Mouse (Mus musculus) stomach, postnatal 0 days (tissue): ENCODE measurements around the gene Ide. TPM values are rescaled to one million over a fixed set of nuclear protein-coding genes. Genes with fewer than 3 reads are reported as not detected.

ENCODE experiments used
- ATAC-seq: fragments of 200-750 bp; cut with Nextera tagmentation; 2 replicates; pipeline ENCODE4 v1.8.0; 2017; ENCODE audit not compliant: low FRiP score, low TSS enrichment
- DNase-seq: peaks from one replicate; pipeline ENCODE4 v3.0.0-alpha.2; 2016; ENCODE audit warnings: low spot score
- H3K27ac ChIP-seq: fragments of 300-500 bp; sonication (generic); replicated peaks from 2 replicates; pipeline ENCODE4 v1.5.1; 2014; ENCODE audit warnings: mild to moderate bottlenecking, control low read depth
- H3K27me3 ChIP-seq: fragments of 300-500 bp; sonication (generic); 2 replicates; pipeline ENCODE4 v1.6.1; 2014; ENCODE audit warnings: low read length; ENCODE audit not compliant: control insufficient read depth, insufficient read depth
- H3K36me3 ChIP-seq: fragments of 300-500 bp; sonication (generic); 2 replicates; pipeline ENCODE4 v1.6.1; 2014; ENCODE audit warnings: low read length, mixed read lengths; ENCODE audit not compliant: control insufficient read depth, insufficient read depth
- H3K4me1 ChIP-seq: fragments of 300-500 bp; sonication (generic); replicated peaks from 2 replicates; pipeline ENCODE4 v1.6.1; 2014; ENCODE audit warnings: antibody characterized with exemption; ENCODE audit not compliant: control insufficient read depth, insufficient read depth
- H3K4me2 ChIP-seq: fragments of 300-500 bp; sonication (generic); replicated peaks from 2 replicates; pipeline ENCODE4 v1.6.1; 2014; ENCODE audit warnings: low read depth, mild to moderate bottlenecking, control low read depth, moderate library complexity
- H3K4me3 ChIP-seq: fragments of 300-500 bp; sonication (generic); 2 replicates; pipeline ENCODE4 v1.5.1; 2014; ENCODE audit warnings: low read depth, low read length, control low read depth
- H3K9ac ChIP-seq: fragments of 300-500 bp; sonication (generic); 2 replicates; pipeline ENCODE4 v1.6.1; 2014; ENCODE audit warnings: mild to moderate bottlenecking, low read length, control low read depth, mixed read lengths
- H3K9me3 ChIP-seq: fragments of 300-500 bp; sonication (generic); 2 replicates; pipeline ENCODE4 v1.6.1; 2016; ENCODE audit warnings: low read length; ENCODE audit not compliant: control insufficient read depth
- CTCF ChIP-seq: IDR thresholded peaks from 2 replicates; pipeline ENCODE4 v1.5.1; 2016; ENCODE audit warnings: antibody characterized with exemption, low read depth, mild to moderate bottlenecking, moderate library complexity
- EP300 ChIP-seq: optimal IDR thresholded peaks from 2 replicates; pipeline ENCODE3; 2016; ENCODE audit warnings: antibody characterized with exemption
- WGBS: fragments of 180-500 bp; shearing (Covaris S2); extraction: QIAGEN DNeasy Blood & Tissue Kit; methylation state at CpG from one replicate; pipeline ENCODE4 v1.1.7; 2014; 5-methylcytosine and 5-hydroxymethylcytosine counted together
- polyA plus RNA-seq: library from polyadenylated mRNA; unstranded; fragments of >200 nt; fragmentation: Nextera tagmentation; extraction: Ambion mirVana; gene quantifications from 2 replicates; pipeline ENCODE4 v1.2.1, GENCODE M21; 2015

Ide gene
- polyA plus RNA-seq, 1 experiment from 2014 or later, result 213 TPM

DNA sequence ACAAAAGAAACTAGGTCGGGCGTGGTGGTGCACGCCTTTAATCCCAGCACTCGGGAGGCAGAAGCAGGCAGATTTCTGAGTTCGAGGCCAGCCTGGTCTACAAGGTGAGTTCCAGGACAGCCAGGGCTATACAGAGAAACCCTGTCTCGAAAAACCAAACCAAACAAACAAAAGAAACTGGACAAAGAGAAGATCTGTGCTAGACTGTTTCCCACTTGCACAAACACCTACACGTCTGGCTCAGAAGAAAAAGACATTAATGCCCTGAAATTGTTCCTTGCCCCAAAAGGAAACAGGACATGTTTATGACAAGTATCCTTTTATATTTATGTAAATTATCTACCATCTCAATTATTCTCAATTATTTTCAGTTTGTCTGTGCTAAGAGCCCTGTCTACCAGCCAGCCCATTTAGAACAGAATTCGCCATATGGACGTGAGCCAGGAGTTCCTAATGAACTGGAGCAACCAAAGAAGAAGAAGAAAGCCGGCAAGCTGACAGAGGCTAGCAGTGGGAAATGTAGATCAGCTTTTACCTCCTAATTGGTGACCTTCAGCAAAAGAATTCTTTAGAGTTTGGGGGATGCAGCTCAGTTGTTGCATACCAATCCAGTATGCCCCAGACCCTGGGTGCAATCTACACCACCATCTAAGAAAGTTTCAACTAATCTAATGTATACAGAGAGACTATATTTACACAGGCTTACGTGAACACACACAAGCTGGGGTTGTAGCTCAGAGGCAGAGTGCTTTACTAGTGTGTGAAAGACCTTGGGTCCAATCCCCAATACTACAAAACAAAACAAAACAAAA, 25.7 kb upstream of the Ide start:
- Histone ChIP-seq H3K9ac (no peak overlapping the region), H3K27ac (no peak overlapping the region), H3K4me1 (no peaks in the 10 kb centered on the region), H3K27me3 (no peaks in the 10 kb centered on the region), H3K36me3 (no peaks in the 10 kb centered on the region), H3K9me3 (no peaks in the 10 kb centered on the region), H3K4me3 (no peak overlapping the region), H3K4me2 (no peak overlapping the region)
- ATAC-seq (no peak), DNase-seq (no peak)
- no peak for TF ChIP-seq CTCF
- no peak for TF ChIP-seq EP300
- 68% methylated on average over 11 of the region's 11 CpGs for WGBS

DNA sequence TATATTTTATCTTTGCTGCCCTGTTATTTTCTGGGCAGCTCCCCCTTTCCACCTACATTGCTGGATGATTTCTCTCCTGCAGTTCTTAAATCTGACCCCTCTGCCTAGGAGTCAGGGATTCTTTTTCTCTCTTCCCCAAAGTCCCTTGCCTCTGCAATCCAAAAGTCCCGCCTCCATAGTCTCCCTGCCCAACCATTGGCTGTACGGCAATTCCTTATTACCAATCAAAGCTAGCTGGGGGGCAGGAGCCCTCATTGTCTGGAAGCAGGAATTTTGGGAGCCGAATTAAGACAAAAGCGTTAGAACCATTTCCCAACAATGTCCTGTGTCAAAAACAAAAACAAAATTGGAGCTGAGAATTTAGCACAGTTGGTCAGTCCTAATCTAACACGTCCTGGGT, 24.9 kb upstream of the Ide start:
- H3K4me1 ChIP-seq, result no peaks in the 10 kb centered on the region
- DNase-seq, result no peak
- H3K9ac ChIP-seq, result no peak overlapping the region
- no peak overlapping the region for H3K4me3 ChIP-seq
- no peaks in the 10 kb centered on the region for H3K27me3 ChIP-seq
- H3K36me3 ChIP-seq, result no peaks in the 10 kb centered on the region
- no peak overlapping the region for H3K4me2 ChIP-seq
- TF ChIP-seq EP300 (no peak), CTCF (no peak)
- H3K9me3 ChIP-seq, result no peaks in the 10 kb centered on the region
- no peak overlapping the region for H3K27ac ChIP-seq
- ATAC-seq, result no peak
- 53% methylated on average over 5 of the region's 5 CpGs for WGBS

DNA sequence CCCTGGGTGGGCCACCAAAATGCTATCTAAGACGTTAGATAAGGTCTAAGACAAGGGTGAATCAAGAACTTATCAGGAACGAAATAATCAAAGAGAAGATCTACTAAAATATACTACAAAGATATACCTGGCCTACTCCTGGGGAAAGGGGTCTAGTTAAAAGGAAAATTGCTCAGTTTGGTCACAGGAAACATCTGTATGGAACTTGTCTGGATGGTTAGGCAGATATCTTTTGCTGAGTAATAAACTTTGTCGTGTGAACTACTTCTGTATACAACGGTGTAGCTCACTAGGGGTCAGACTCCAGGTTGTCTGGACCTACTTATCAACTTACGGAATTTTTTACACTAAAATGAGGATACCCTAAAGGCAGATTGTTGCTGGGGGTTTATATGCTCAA, 22.4 kb upstream of the Ide start:
- Histone ChIP-seq H3K4me1 (no peaks in the 10 kb centered on the region), H3K36me3 (no peaks in the 10 kb centered on the region), H3K4me2 (no peak overlapping the region), H3K27me3 (no peaks in the 10 kb centered on the region), H3K9ac (no peak overlapping the region), H3K27ac (no peak overlapping the region), H3K9me3 (no peaks in the 10 kb centered on the region), H3K4me3 (no peak overlapping the region)
- DNase-seq (no peak), ATAC-seq (no peak)
- no peak for TF ChIP-seq EP300
- TF ChIP-seq CTCF, result no peak
- WGBS, result 59% methylated on average over 5 of the region's 5 CpGs

DNA sequence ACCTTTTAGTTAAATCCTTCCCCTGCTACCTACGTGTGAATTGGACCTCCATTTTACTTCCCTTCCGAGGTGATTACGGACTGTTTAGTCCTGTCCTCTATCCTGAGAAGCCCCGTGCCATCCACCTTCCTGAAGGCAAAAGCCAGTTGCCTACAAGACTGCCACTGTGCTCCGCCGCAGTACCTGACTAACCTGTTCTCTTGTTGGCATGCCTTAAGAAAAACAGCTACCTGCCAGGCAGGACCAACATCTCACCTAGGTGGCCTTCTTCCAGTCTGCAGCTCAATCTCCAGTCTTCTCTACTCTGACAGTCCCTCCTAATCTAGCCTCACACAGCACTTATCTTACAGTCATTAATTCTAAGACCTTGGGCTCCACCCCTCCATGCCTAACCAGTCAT, 15.7 kb upstream of the Ide start:
- no peaks in the 10 kb centered on the region for H3K4me1 ChIP-seq
- WGBS, result 81% methylated on average over 6 of the region's 6 CpGs
- DNase-seq (no peak), ATAC-seq (0 out of 2 replicates have a peak, but pooled peaks have one; percentile 38)
- H3K27ac ChIP-seq, result peak overlapping the region; percentile 40; the same call in 1 of the 2 replicates
- H3K27me3 ChIP-seq, result no peaks in the 10 kb centered on the region
- H3K9ac ChIP-seq, result no peak overlapping the region
- no peak overlapping the region for H3K4me2 ChIP-seq
- H3K9me3 ChIP-seq, result no peaks in the 10 kb centered on the region
- TF ChIP-seq CTCF, result no peak
- TF ChIP-seq EP300, result no peak
- no peaks in the 10 kb centered on the region for H3K36me3 ChIP-seq
- H3K4me3 ChIP-seq, result no peak overlapping the region

DNA sequence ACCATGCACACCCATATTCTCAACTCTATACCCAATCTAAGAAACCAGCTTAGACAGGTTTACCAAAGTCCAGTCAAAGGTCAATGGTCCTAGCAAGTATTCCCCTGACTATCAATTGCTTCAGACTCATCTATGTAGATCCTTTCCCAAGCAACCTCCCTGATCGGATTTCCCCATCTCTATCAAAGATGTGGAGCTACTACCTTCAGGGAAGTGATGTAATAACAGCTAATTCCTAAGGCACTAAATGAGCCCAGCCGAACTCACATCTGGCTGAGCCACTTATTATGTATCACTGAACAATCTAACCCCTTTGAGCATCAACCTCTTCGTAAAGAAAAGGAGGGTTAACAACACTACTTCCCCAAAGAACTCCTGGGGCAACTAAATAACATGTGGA, 15.1 kb upstream of the Ide start:
- Histone ChIP-seq H3K27ac (peak overlapping the region; percentile 40; the same call in 1 of the 2 replicates), H3K9me3 (no peaks in the 10 kb centered on the region), H3K36me3 (no peaks in the 10 kb centered on the region), H3K27me3 (no peaks in the 10 kb centered on the region), H3K4me2 (no peak overlapping the region), H3K9ac (no peak overlapping the region), H3K4me1 (no peaks in the 10 kb centered on the region), H3K4me3 (no peak overlapping the region)
- TF ChIP-seq EP300, result no peak
- no peak for TF ChIP-seq CTCF
- 89% methylated on average over 3 of the region's 3 CpGs for WGBS
- ATAC-seq (no peak), DNase-seq (no peak)

DNA sequence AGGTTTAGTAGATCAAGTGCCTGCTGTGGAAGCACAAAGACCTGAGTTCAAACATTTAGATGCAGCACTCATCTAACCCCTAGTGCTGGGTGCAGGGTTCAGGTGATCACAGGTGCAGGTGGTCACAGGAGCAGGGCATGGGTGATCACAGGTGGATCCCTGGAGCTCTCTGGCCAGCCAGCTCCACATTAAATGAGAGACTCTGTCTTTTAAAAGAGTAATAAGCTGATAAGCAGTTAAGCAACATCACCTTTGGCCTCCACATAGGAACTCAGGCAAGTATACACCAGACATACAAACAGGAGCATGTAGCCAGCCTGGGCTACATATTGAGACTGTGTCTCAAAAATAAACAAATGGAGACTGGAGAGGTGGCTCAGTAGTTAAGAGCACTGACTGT, 11.3 kb upstream of the Ide start:
- DNase-seq (no peak), ATAC-seq (no peak)
- TF ChIP-seq EP300, result no peak
- TF ChIP-seq CTCF, result no peak
- H3K9me3 ChIP-seq, result no peaks in the 10 kb centered on the region
- no peaks in the 10 kb centered on the region for H3K27me3 ChIP-seq
- H3K9ac ChIP-seq, result no peak overlapping the region
- H3K4me2 ChIP-seq, result no peak overlapping the region
- H3K27ac ChIP-seq, result no peak overlapping the region
- no peaks in the 10 kb centered on the region for H3K4me1 ChIP-seq
- H3K4me3 ChIP-seq, result no peak overlapping the region
- no peaks in the 10 kb centered on the region for H3K36me3 ChIP-seq
